Mouse (Mus musculus) hematopoietic multipotent progenitor cell, adult 10-12 weeks (in vitro differentiated cells): ENCODE measurements around the gene Usp18. TPM values are rescaled to one million over a fixed set of nuclear protein-coding genes. Genes with fewer than 3 reads are reported as not detected.

Source experiments
- polyA plus RNA-seq: library from polyadenylated mRNA; stranded (reverse); fragments of >175 nt; gene quantifications from 2 replicates; pipeline ENCODE4 v1.2.3, GENCODE M21; 2012; ENCODE audit warnings: low replicate concordance

Usp18 gene
- polyA plus RNA-seq, result 0.31 and 1.8 TPM in 2 replicates

GRCm38 (mm10) chr6:121245127-121246036, at the start of gene Usp18:
Gene Usp18 (plus strand): TSS chr6:121245906.

GRCm38 (mm10) chr6:121210149-121210925, 35.4 kb upstream of the Usp18 start, which contains the start of gene Tuba8:
Gene Tuba8 (plus strand): TSS chr6:121210696.

GRCm38 (mm10) chr6:121299954-121300353, 54.2 kb downstream of the Usp18 start, which contains the start of gene Slc6a13:
Gene Slc6a13 (plus strand): TSS chr6:121300227.

Other genes with a start within 250 kb of the Usp18 start
- gene Mical3, start 114.9 kb upstream of the Usp18 start, polyA plus RNA-seq, result 15.2 and 18.4 TPM in 2 replicates
- 4.5 and 5.3 TPM in 2 replicates for gene Pex26, start 62.2 kb upstream of the Usp18 start, polyA plus RNA-seq
- 0.13 and 0.30 TPM in 2 replicates for gene Tuba8, start 35.2 kb upstream of the Usp18 start, polyA plus RNA-seq
- gene Slc6a13, start 54.3 kb downstream of the Usp18 start, polyA plus RNA-seq, result 0.63 and 1.3 TPM in 2 replicates
- gene Slc6a12, start 97.2 kb downstream of the Usp18 start, polyA plus RNA-seq, result 0.14 and 1.00 TPM in 2 replicates
- gene Iqsec3, start 227.8 kb downstream of the Usp18 start, polyA plus RNA-seq, result not detected in 2 replicates